Comparison of ENCODE assay signal across 8 mouse cellular contexts in the genomic region with DNA sequence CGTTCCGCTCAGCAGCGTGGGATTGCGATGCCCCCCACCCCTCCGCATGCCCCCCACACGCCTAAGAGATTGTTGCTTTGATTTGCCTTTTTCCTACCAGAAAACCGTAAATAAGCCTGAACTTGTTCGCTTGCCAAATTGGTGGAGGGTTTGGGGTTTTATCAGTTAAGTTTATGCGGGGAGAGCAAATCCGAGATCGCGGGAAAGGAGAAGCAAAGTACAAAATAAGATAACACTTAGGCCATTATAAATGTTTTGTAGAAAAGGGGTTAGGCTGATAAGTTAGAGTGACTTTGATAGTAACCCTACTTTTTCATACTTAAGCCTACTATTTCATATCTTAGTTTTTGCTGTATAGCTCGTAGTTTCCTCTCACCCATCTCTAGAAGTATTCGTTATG. TPM values are rescaled to one million over a fixed set of nuclear protein-coding genes. Genes with fewer than 3 reads are reported as not detected.
A peak's percentile ranks its signal among the peaks of the same experiment; 100 is the strongest.
DNase-seq lines count a peak whose midpoint lies in the region; ATAC-seq and TF ChIP-seq lines count a peak whose summit lies in the region.

No protein-coding gene starts in this region.

- no peaks in the 10 kb centered on the region for H3K27me3 ChIP-seq in heart, embryonic 14.5 days (ENCODE audit: control insufficient read depth, insufficient read depth, low read length)
- no peaks in the 10 kb centered on the region; the same call in 1 of the 2 replicates for H3K27me3 ChIP-seq in forebrain, embryonic 15.5 days
- 0 out of 2 replicates have a peak, but pooled peaks cover 2% of the 10 kb centered on the region for H3K27me3 ChIP-seq in liver, embryonic 16.5 days (ENCODE audit: control insufficient read depth, insufficient read depth, low read depth, low read length)

- H3K4me2 ChIP-seq in heart, embryonic 14.5 days (ENCODE audit: low read length): peak overlapping the region; percentile 66
- peak overlapping the region; percentile 48 for H3K4me2 ChIP-seq in forebrain, embryonic 15.5 days (replicated peaks)
- H3K4me2 ChIP-seq in liver, embryonic 16.5 days (ENCODE audit: low read depth, low read length): peak overlapping the region; percentile 46

- peaks cover 0 to 7% of the 10 kb centered on the region in 2 experiments; a peak in 2 of 4 replicates for H3K4me1 ChIP-seq in heart, embryonic 14.5 days (ENCODE audit: control insufficient read depth in 2 of 2, insufficient read depth in 2 of 2, low read length in 2 of 2)
- H3K4me1 ChIP-seq in ES-E14 (ENCODE audit: control insufficient read depth in 2 of 2, insufficient read depth in 2 of 2, low read length in 2 of 2, poor library complexity in 1 of 2): no peaks in the 10 kb centered on the region
- H3K4me1 ChIP-seq in forebrain, embryonic 15.5 days: peaks cover 8% of the 10 kb centered on the region
- peaks cover 8% of the 10 kb centered on the region for H3K4me1 ChIP-seq in liver, embryonic 16.5 days (ENCODE audit: control insufficient read depth, low read depth, low read length)

- no peak for ATAC-seq in heart, embryonic 14.5 days (ENCODE audit: insufficient number of reproducible peaks, insufficient read depth, low FRiP score, low read depth)
- ATAC-seq in forebrain, embryonic 15.5 days (replicated peaks): no peak
- ATAC-seq in liver, embryonic 16.5 days (ENCODE audit: low read depth): no peak

- no peak for DNase-seq in heart, adult 18-20 months
- no peak for DNase-seq in ES-E14 (ENCODE audit: low read depth, low spot score)
- no peak for DNase-seq in frontal cortex, postnatal 25 days (ENCODE audit: low spot score in 2 of 2)
- DNase-seq in T-cell, adult 2 months (ENCODE audit: low spot score): no peak
- no peak for DNase-seq in c-Kit-positive CD71-positive TER-119-positive erythroid progenitor cells, embryonic 14.5 days (ENCODE audit: low spot score)

- H3K36me3 ChIP-seq in heart, embryonic 14.5 days (ENCODE audit: control insufficient read depth, insufficient read depth, low read length): no peaks in the 10 kb centered on the region
- H3K36me3 ChIP-seq in ES-E14 (ENCODE audit: control insufficient read depth, insufficient read depth, low read length, poor library complexity, severe bottlenecking): no peaks in the 10 kb centered on the region; the same call in 1 of the 2 replicates
- no peaks in the 10 kb centered on the region for H3K36me3 ChIP-seq in forebrain, embryonic 15.5 days
- no peaks in the 10 kb centered on the region for H3K36me3 ChIP-seq in liver, embryonic 16.5 days (ENCODE audit: control insufficient read depth, insufficient read depth)

- peak overlapping the region; percentile 78 for H3K9ac ChIP-seq in heart, embryonic 14.5 days (ENCODE audit: low read length)
- peak overlapping the region; percentile 98 for H3K9ac ChIP-seq in ES-E14 (ENCODE audit: insufficient read depth, low read depth, low read length, poor library complexity, severe bottlenecking)
- peak overlapping the region; percentile 58 for H3K9ac ChIP-seq in forebrain, embryonic 15.5 days (replicated peaks)
- peak overlapping the region; percentile 74 for H3K9ac ChIP-seq in liver, embryonic 16.5 days (ENCODE audit: low read depth, low read length)

- H3K27ac ChIP-seq in heart, embryonic 14.5 days (replicated peaks in 1 of 2; ENCODE audit: control insufficient read depth in 1 of 2, insufficient read depth in 1 of 2, low read depth in 2 of 2, low read length in 2 of 2): peak overlapping the region; percentile 91; a peak in 3 of 4 replicates
- H3K27ac ChIP-seq in ES-E14 (ENCODE audit: insufficient read depth, low read depth, low read length, poor library complexity, severe bottlenecking): 0 out of 2 replicates have a peak overlapping the region, but pooled peaks have one; percentile 33
- H3K27ac ChIP-seq in forebrain, embryonic 15.5 days (replicated peaks): peak overlapping the region; percentile 92
- H3K27ac ChIP-seq in liver, embryonic 16.5 days (ENCODE audit: low read length): peak overlapping the region; percentile 88

- in situ Hi-C loops in ES-E14 (cut with MboI; ENCODE audit: low sequenced_read_pairs in 2 of 2, unreplicated experiment in 2 of 2): no loop called here

- H3K9me3 ChIP-seq in heart, embryonic 14.5 days (ENCODE audit: control insufficient read depth, low read length): no peaks in the 10 kb centered on the region
- H3K9me3 ChIP-seq in ES-E14 (ENCODE audit: control insufficient read depth, insufficient read depth, low read depth, low read length): no peaks in the 10 kb centered on the region
- H3K9me3 ChIP-seq in forebrain, embryonic 15.5 days: no peaks in the 10 kb centered on the region
- no peaks in the 10 kb centered on the region for H3K9me3 ChIP-seq in liver, embryonic 16.5 days (replicated peaks; ENCODE audit: control insufficient read depth, low read length)

- WGBS in heart, embryonic 14.5 days: 18% methylated on average over 14 of the region's 14 CpGs
- 19% methylated on average over 14 of the region's 14 CpGs for WGBS in forebrain, embryonic 15.5 days
- 21% methylated on average over 14 of the region's 14 CpGs for WGBS in liver, embryonic 16.5 days (ENCODE audit: insufficient replicate concordance)

- peak overlapping the region; percentile 55 to 88 for H3K4me3 ChIP-seq in heart, embryonic 14.5 days (ENCODE audit: control insufficient read depth in 1 of 2, insufficient read depth in 1 of 2, low read depth in 1 of 2, low read length in 2 of 2)
- peak overlapping the region; percentile 92 to 96 for H3K4me3 ChIP-seq in ES-E14 (ENCODE audit: insufficient read depth in 1 of 2, low read depth in 1 of 2, low read length in 2 of 2, poor library complexity in 1 of 2, severe bottlenecking in 1 of 2)
- H3K4me3 ChIP-seq in forebrain, embryonic 15.5 days: peak overlapping the region; percentile 61
- peak overlapping the region; percentile 77 for H3K4me3 ChIP-seq in liver, embryonic 16.5 days (ENCODE audit: low read depth, low read length)

TF ChIP-seq in ES-E14, 5 proteins besides CTCF, POLR2A, EP300 and RAD21:
- TF ChIP-seq CHD2 (IDR thresholded peaks at IDR 0.05; ENCODE audit: low read depth, low read length) (no peak), ZNF384 (IDR thresholded peaks at IDR 0.05; ENCODE audit: low read depth, low read length) (no peak), HCFC1 (IDR thresholded peaks at IDR 0.05; ENCODE audit: borderline replicate concordance, insufficient read depth, low read length) (no peak)
TF ChIP-seq in ES-E14: peak in this region for 0.

RNA-seq across cellular contexts. Expression of gene Smc1a, which starts 1.0 kb away (rescaled TPM):
- polyA plus RNA-seq in heart, embryonic 14.5 days (2014; fragmentation: Nextera tagmentation; extraction: Ambion mirVana): 59.6 and 64.7 TPM in 2 replicates
- total RNA-seq in heart, adult 18-20 months (2021): 10 to 100 TPM; 21.1 to 23.9 TPM
- 61.3 and 63.5 TPM in 2 replicates for total RNA-seq in ES-E14 (2012; rRNA removed)
- polyA plus RNA-seq in forebrain, embryonic 15.5 days (2015; fragmentation: Nextera tagmentation; extraction: Ambion mirVana): 103 and 106 TPM in 2 replicates
- polyA plus RNA-seq in liver, embryonic 16.5 days (2015; fragmentation: Nextera tagmentation; extraction: Ambion mirVana): 48.5 and 50.0 TPM in 2 replicates

RNA-seq across cellular contexts. Expression of gene Ribc1, which starts 1.1 kb away (rescaled TPM):
- polyA plus RNA-seq in heart, embryonic 14.5 days (2014; fragmentation: Nextera tagmentation; extraction: Ambion mirVana): 1.6 and 2.0 TPM in 2 replicates
- total RNA-seq in heart, adult 18-20 months (2021): under 1 TPM; 0.27 to 0.44 TPM
- 5.0 and 6.8 TPM in 2 replicates for total RNA-seq in ES-E14 (2012; rRNA removed)
- polyA plus RNA-seq in forebrain, embryonic 15.5 days (2015; fragmentation: Nextera tagmentation; extraction: Ambion mirVana): 2.4 and 4.0 TPM in 2 replicates
- 2.1 TPM in 2 replicates for polyA plus RNA-seq in liver, embryonic 16.5 days (2015; fragmentation: Nextera tagmentation; extraction: Ambion mirVana)

RNA-seq across cellular contexts. Expression of gene Hsd17b10, which starts 15.5 kb away (rescaled TPM):
- polyA plus RNA-seq in heart, embryonic 14.5 days (2014; fragmentation: Nextera tagmentation; extraction: Ambion mirVana): 213 and 226 TPM in 2 replicates
- 100 to 1,000 TPM; 218 to 254 TPM for total RNA-seq in heart, adult 18-20 months (2021)
- total RNA-seq in ES-E14 (2012; rRNA removed): 69.9 and 92.3 TPM in 2 replicates
- polyA plus RNA-seq in forebrain, embryonic 15.5 days (2015; fragmentation: Nextera tagmentation; extraction: Ambion mirVana): 119 and 126 TPM in 2 replicates
- 131 and 140 TPM in 2 replicates for polyA plus RNA-seq in liver, embryonic 16.5 days (2015; fragmentation: Nextera tagmentation; extraction: Ambion mirVana)

Comparison
In these comparisons a context has a peak if more than half of its experiments do, and no peak if none do; other contexts are left out.
1. H3K27ac ChIP-seq: peak in every context shown above with its lines; median percentile 92 in forebrain, embryonic 15.5 days; 91 in heart, embryonic 14.5 days; 88 in liver, embryonic 16.5 days; 33 in ES-E14.